Mouse (Mus musculus) limb, embryonic 14.5 days (tissue): Measurements from ENCODE around the gene Gm49711. TPM values are rescaled to one million over a fixed set of nuclear protein-coding genes. Genes with fewer than 3 reads are reported as not detected.

Experiments used
- ATAC-seq: fragments of 200-750 bp; cut with Nextera tagmentation; 2 replicates; pipeline ENCODE4 v1.8.0; 2017; ENCODE audit warnings: low read depth, moderate number of reproducible peaks, moderate TSS enrichment; ENCODE audit not compliant: low FRiP score
- DNase-seq: peaks from one replicate; pipeline ENCODE4 v3.0.0-alpha.2; 2015; ENCODE audit warnings: low spot score
- H3K27ac ChIP-seq: fragments of 300-500 bp; sonication (generic); replicated peaks from 2 replicates; pipeline ENCODE4 v1.5.1; 2014; ENCODE audit warnings: low read depth, mild to moderate bottlenecking, low read length, moderate library complexity, mixed read lengths
- H3K27me3 ChIP-seq: fragments of 300-500 bp; sonication (generic); 2 replicates; pipeline ENCODE4 v1.6.1; 2014; ENCODE audit warnings: low read length, mixed read lengths; ENCODE audit not compliant: control insufficient read depth, insufficient read depth
- H3K36me3 ChIP-seq: fragments of 300-500 bp; sonication (generic); 2 replicates; pipeline ENCODE4 v1.6.1; 2014; ENCODE audit warnings: mild to moderate bottlenecking, low read length, moderate library complexity, mixed read lengths; ENCODE audit not compliant: control insufficient read depth, insufficient read depth
- H3K4me1 ChIP-seq: fragments of 300-500 bp; sonication (generic); 2 replicates; pipeline ENCODE4 v1.6.1; 2014; ENCODE audit warnings: antibody characterized with exemption, low read length, mixed read lengths; ENCODE audit not compliant: control insufficient read depth, insufficient read depth
- H3K4me2 ChIP-seq: fragments of 300-500 bp; sonication (generic); replicated peaks from 2 replicates; pipeline ENCODE4 v1.6.1; 2014; ENCODE audit warnings: low read depth, mild to moderate bottlenecking, low read length, moderate library complexity; ENCODE audit not compliant: severe bottlenecking
- H3K4me3 ChIP-seq: fragments of 300-500 bp; sonication (generic); replicated peaks from 2 replicates; pipeline ENCODE4 v1.5.1; 2014; ENCODE audit warnings: low read length
- H3K9ac ChIP-seq: fragments of 300-500 bp; sonication (generic); 2 replicates; pipeline ENCODE4 v1.6.1; 2014; ENCODE audit warnings: mild to moderate bottlenecking, low read depth, low read length, moderate library complexity; ENCODE audit not compliant: severe bottlenecking
- H3K9me3 ChIP-seq: fragments of 300-500 bp; sonication (generic); 2 replicates; pipeline ENCODE4 v1.6.1; 2016; ENCODE audit warnings: low read length; ENCODE audit not compliant: control insufficient read depth
- POLR2A ChIP-seq: fragments of 200-500 bp; IDR thresholded peaks from 2 replicates; pipeline ENCODE4 v1.8.0; 2012; ENCODE audit warnings: inconsistent platforms, mild to moderate bottlenecking, moderate library complexity, borderline replicate concordance; ENCODE audit not compliant: insufficient read depth, insufficient read length; ENCODE audit errors: extremely low read depth
- WGBS: fragments of 180-500 bp; shearing (Covaris S2); extraction: QIAGEN DNeasy Blood & Tissue Kit; methylation state at CpG from one replicate; pipeline ENCODE4 v1.1.7; 2014; 5-methylcytosine and 5-hydroxymethylcytosine counted together
- polyA plus RNA-seq, 2 experiments: library from polyadenylated mRNA; depleted of rRNA in 1 of 2; stranded (reverse) in 1 of 2; unstranded in 1 of 2; fragments of >200 nt; fragmentation: Nextera tagmentation in 1 of 2; extraction: Ambion mirVana in 1 of 2; gene quantifications; 2 replicates each; pipeline versions ENCODE4 v1.2.1 to v1.2.3; 2012 to 2014

Gm49711 gene
- polyA plus RNA-seq, 2 experiments = 0.24 TPM; not detected in 1

GRCm38 (mm10) chr16:92056711-92057110 is 1.4 kb upstream of the Gm49711 start:
- peaks cover 7% of the 10 kb centered on the region; the same call in 1 of the 2 replicates for H3K36me3 ChIP-seq
- no peak overlapping the region for H3K4me2 ChIP-seq
- no peak overlapping the region for H3K27ac ChIP-seq
- 60% methylated on average over 2 of the region's 2 CpGs for WGBS
- peaks cover 12% of the 10 kb centered on the region; the same call in 1 of the 2 replicates for H3K4me1 ChIP-seq
- no peak for TF ChIP-seq POLR2A
- peaks cover 10% of the 10 kb centered on the region for H3K9me3 ChIP-seq
- no peaks in the 10 kb centered on the region for H3K27me3 ChIP-seq
- ATAC-seq (no peak), DNase-seq (no peak)
- no peak overlapping the region for H3K4me3 ChIP-seq
- no peak overlapping the region for H3K9ac ChIP-seq

- Histone ChIP-seq H3K9ac (peak overlapping the region; percentile 79), H3K4me3 (peak overlapping the region; percentile 87), H3K4me2 (peak overlapping the region; percentile 85), H3K9me3 (peaks cover 10% of the 10 kb centered on the region), H3K4me1 (peaks cover 12% of the 10 kb centered on the region; the same call in 1 of the 2 replicates), H3K36me3 (peaks cover 9% of the 10 kb centered on the region), H3K27ac (peak overlapping the region; percentile 53), H3K27me3 (no peaks in the 10 kb centered on the region)
- DNase-seq = no peak
- ATAC-seq = peak; percentile 39; the same call in 1 of the 2 replicates
- no peak for TF ChIP-seq POLR2A
- WGBS = 2% methylated on average over 11 of the region's 11 CpGs
These were observed 662 bp upstream of the Gm49711 start for GRCm38 (mm10) chr16:92057456-92057851.

- no peak for DNase-seq
- Histone ChIP-seq H3K9ac (peak overlapping the region; percentile 79), H3K9me3 (peaks cover 5% of the 10 kb centered on the region), H3K36me3 (peaks cover 18% of the 10 kb centered on the region), H3K4me2 (peak overlapping the region; percentile 85), H3K4me1 (peaks cover 12% of the 10 kb centered on the region; the same call in 1 of the 2 replicates), H3K4me3 (peak overlapping the region; percentile 87), H3K27me3 (no peaks in the 10 kb centered on the region), H3K27ac (no peak overlapping the region)
- 2% methylated on average over 50 of the region's 63 CpGs for WGBS
- TF ChIP-seq POLR2A = no peak
- no peak for ATAC-seq
These were observed 816 bp downstream of the Gm49711 start for GRCm38 (mm10) chr16:92058644-92059620.

- Histone ChIP-seq H3K4me3 (peak overlapping the region; percentile 11), H3K9ac (0 out of 2 replicates have a peak overlapping the region, but pooled peaks have one; percentile 16), H3K9me3 (no peaks in the 10 kb centered on the region), H3K27me3 (no peaks in the 10 kb centered on the region), H3K4me2 (peak overlapping the region; percentile 4; the same call in 1 of the 2 replicates), H3K4me1 (peaks cover 12% of the 10 kb centered on the region; the same call in 1 of the 2 replicates), H3K27ac (no peak overlapping the region), H3K36me3 (peaks cover 24% of the 10 kb centered on the region)
- DNase-seq (no peak), ATAC-seq (no peak)
- TF ChIP-seq POLR2A = no peak
- WGBS = 83% methylated on average over 3 of the region's 3 CpGs
These were observed 2.1 kb downstream of the Gm49711 start for GRCm38 (mm10) chr16:92060213-92060612.

GRCm38 (mm10) chr16:92061586-92061985 is 3.5 kb downstream of the Gm49711 start:
- Histone ChIP-seq H3K27me3 (no peaks in the 10 kb centered on the region), H3K9ac (no peak overlapping the region), H3K4me2 (no peak overlapping the region), H3K36me3 (peaks cover 30% of the 10 kb centered on the region), H3K27ac (no peak overlapping the region), H3K9me3 (no peaks in the 10 kb centered on the region), H3K4me1 (peaks cover 12% of the 10 kb centered on the region; the same call in 1 of the 2 replicates), H3K4me3 (no peak overlapping the region)
- DNase-seq (no peak), ATAC-seq (no peak)
- WGBS = 97% methylated on average over 7 of the region's 7 CpGs
- TF ChIP-seq POLR2A = no peak
